Mouse (Mus musculus) olfactory bulb, adult 2 months (tissue): ENCODE results near the gene Dazl. TPM values are rescaled to one million over a fixed set of nuclear protein-coding genes. Genes with fewer than 3 reads are reported as not detected.

Experiments used
- H3K27ac ChIP-seq: fragments of 200-500 bp; 2 replicates; pipeline ENCODE4 v1.5.1; 2012; ENCODE audit warnings: low read depth, low read length; ENCODE audit not compliant: insufficient read depth
- H3K4me1 ChIP-seq: fragments of 200-500 bp; 2 replicates; pipeline ENCODE4 v1.6.1; 2012; ENCODE audit warnings: low read length; ENCODE audit not compliant: control insufficient read depth, insufficient read depth
- H3K4me3 ChIP-seq: fragments of 200-500 bp; 2 replicates; pipeline ENCODE4 v1.5.1; 2012; ENCODE audit warnings: mild to moderate bottlenecking, low read depth, low read length, moderate library complexity; ENCODE audit not compliant: insufficient read depth
- CTCF ChIP-seq: fragments of 200-500 bp; IDR thresholded peaks from 2 replicates; pipeline ENCODE4 v1.5.1; 2012; ENCODE audit warnings: low read depth, mild to moderate bottlenecking, low read length, moderate library complexity; ENCODE audit not compliant: insufficient read depth
- POLR2A ChIP-seq: fragments of 200-500 bp; IDR thresholded peaks from 2 replicates; pipeline ENCODE4 v1.6.1; 2012; ENCODE audit warnings: mild to moderate bottlenecking, low read depth, low read length, moderate library complexity; ENCODE audit not compliant: insufficient read depth
- WGBS: fragments of 180-500 bp; shearing (Covaris S2); methylation state at CpG from one replicate; pipeline ENCODE4 v1.1.7; 2018; 5-methylcytosine and 5-hydroxymethylcytosine counted together
- polyA plus RNA-seq: library from polyadenylated mRNA; stranded (reverse); fragments of >200 nt; gene quantifications from 2 replicates; pipeline ENCODE4 v1.2.4, GENCODE M21; 2012; ENCODE audit warnings: low replicate concordance; ENCODE audit not compliant: missing spikeins, insufficient read depth, insufficient read length

Gene Dazl
- polyA plus RNA-seq, 1 experiment: not detected

GRCm38 (mm10) chr17:50237818-50238610 lies 55.4 kb downstream of the Dazl start:
- Histone ChIP-seq H3K4me3 (no peak overlapping the region), H3K4me1 (peaks cover 3% of the 10 kb centered on the region; the same call in 1 of the 2 replicates), H3K27ac (no peak overlapping the region)
- WGBS: 63% methylated on average over 11 of the region's 11 CpGs
- TF ChIP-seq POLR2A (no peak), CTCF (no peak)

GRCm38 (mm10) chr17:50237436-50237709 lies 56.1 kb downstream of the Dazl start:
- 5% methylated on average over 8 of the region's 8 CpGs for WGBS
- no peak overlapping the region for H3K4me3 ChIP-seq
- H3K4me1 ChIP-seq: peaks cover 3% of the 10 kb centered on the region; the same call in 1 of the 2 replicates
- no peak overlapping the region for H3K27ac ChIP-seq
- TF ChIP-seq POLR2A: no peak
- TF ChIP-seq CTCF: peak; percentile 89

GRCm38 (mm10) chr17:50236702-50237435 lies 56.6 kb downstream of the Dazl start:
- no peak for TF ChIP-seq POLR2A
- no peak for TF ChIP-seq CTCF
- no peak overlapping the region for H3K4me3 ChIP-seq
- peaks cover 3% of the 10 kb centered on the region; the same call in 1 of the 2 replicates for H3K4me1 ChIP-seq
- 35% methylated on average over 9 of the region's 9 CpGs for WGBS
- no peak overlapping the region for H3K27ac ChIP-seq

- Histone ChIP-seq H3K4me1 (peaks cover 3% of the 10 kb centered on the region; the same call in 1 of the 2 replicates), H3K27ac (no peak overlapping the region), H3K4me3 (no peak overlapping the region)
- no peak for TF ChIP-seq POLR2A
- 78% methylated on average over 13 of the region's 13 CpGs for WGBS
Measured at GRCm38 (mm10) chr17:50235943-50236701, 57.3 kb downstream of the Dazl start.

GRCm38 (mm10) chr17:50233956-50234355 lies 59.5 kb downstream of the Dazl start:
- H3K27ac ChIP-seq: no peak overlapping the region
- H3K4me3 ChIP-seq: no peak overlapping the region
- peaks cover 3% of the 10 kb centered on the region; the same call in 1 of the 2 replicates for H3K4me1 ChIP-seq
- no peak for TF ChIP-seq POLR2A
- TF ChIP-seq CTCF: no peak
- 89% methylated on average over 5 of the region's 5 CpGs for WGBS

- H3K27ac ChIP-seq: no peak overlapping the region
- H3K4me1 ChIP-seq: peaks cover 3% of the 10 kb centered on the region; the same call in 1 of the 2 replicates
- TF ChIP-seq POLR2A (no peak), CTCF (no peak)
- WGBS: 89% methylated on average over 11 of the region's 11 CpGs
- H3K4me3 ChIP-seq: no peak overlapping the region
Measured at GRCm38 (mm10) chr17:50232821-50233220, 60.6 kb downstream of the Dazl start.

GRCm38 (mm10) chr17:50231206-50231605 lies 62.2 kb downstream of the Dazl start:
- H3K27ac ChIP-seq: no peak overlapping the region
- H3K4me1 ChIP-seq: no peaks in the 10 kb centered on the region
- no peak overlapping the region for H3K4me3 ChIP-seq
- TF ChIP-seq POLR2A (no peak), CTCF (no peak)
- 94% methylated on average over 8 of the region's 8 CpGs for WGBS

- WGBS: 63% methylated on average over 4 of the region's 4 CpGs
Measured at GRCm38 (mm10) chr17:50229534-50229933, 63.9 kb downstream of the Dazl start.

More at GRCm38 (mm10) chr17:50229534-50229933, 63.9 kb downstream of the Dazl start:
- Histone ChIP-seq H3K4me3 (no peak overlapping the region), H3K27ac (no peak overlapping the region), H3K4me1 (no peaks in the 10 kb centered on the region)
- no peak for TF ChIP-seq POLR2A
- TF ChIP-seq CTCF: no peak

Other genes with a start within 250 kb of the Dazl start
- gene Rftn1, start 103.0 kb downstream of the Dazl start, polyA plus RNA-seq: not detected in 2 replicates
- gene Plcl2, start 215.8 kb upstream of the Dazl start, polyA plus RNA-seq: not detected in 2 replicates